Mouse (Mus musculus): ENCODE data around the gene Casp7. TPM values are rescaled to one million over a fixed set of nuclear protein-coding genes. Genes with fewer than 3 reads are reported as not detected.
"Not testable (repeated sequence)": the region's sequence is repeated elsewhere in the genome, so short reads cannot be mapped to it uniquely, and the experiment has no call there.

Casp7 gene
- total RNA-seq (2014; fragmentation: Nextera tagmentation) (18.6 and 31.0 TPM in 2 replicates), total RNA-seq (2017) (30.9 and 31.3 TPM in 2 replicates)

DNA sequence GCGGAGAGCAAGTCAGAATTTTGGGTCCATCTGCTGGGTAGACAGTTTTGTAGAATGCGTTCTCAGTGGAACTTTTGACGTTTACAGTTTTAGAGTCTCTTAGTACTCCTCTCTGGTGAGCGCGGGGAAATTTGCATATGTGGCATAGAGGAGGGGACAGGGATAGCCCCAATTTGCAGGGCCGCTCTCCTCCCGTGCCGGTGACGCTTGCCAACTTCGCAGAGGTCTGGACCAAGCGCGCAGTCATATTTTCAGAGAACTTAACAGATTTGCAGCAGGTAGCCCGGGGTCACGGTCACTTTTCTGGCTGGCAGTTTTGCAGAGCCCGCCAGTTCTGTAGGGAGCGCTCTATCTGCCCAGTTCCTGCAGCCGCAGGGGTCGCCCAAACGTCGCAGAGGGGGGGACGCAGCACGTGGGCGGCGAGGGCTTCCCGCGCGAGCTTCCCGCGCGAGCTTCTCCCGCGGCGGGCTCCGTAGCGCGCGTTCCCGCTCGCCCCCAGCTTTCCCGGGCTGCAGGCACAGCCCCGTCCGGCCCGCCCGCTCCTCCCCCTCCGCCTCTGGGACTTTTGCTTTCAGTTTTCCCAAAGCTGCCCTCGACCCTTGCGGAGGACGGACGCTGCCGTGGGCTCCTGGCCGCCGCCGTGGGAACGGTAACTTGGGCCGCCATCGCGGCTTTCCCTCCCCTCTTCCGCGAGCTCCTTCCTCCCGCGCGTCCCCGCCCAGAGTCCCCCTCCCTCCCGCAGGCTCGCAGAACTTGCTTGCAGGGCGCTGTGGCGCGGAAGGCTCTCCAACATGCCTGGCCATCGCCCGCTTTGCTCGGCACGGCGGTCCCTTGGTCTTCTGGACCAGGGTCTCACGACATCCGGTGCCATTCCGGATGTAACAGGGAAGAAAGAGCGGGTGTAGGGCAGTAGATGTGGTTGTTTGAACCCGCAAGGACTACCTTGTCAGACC lies at the start of gene Casp7:
TSS of gene Casp7 (plus strand) at position 461 of the 953 bp plus-strand sequence.
- peak; percentile 53 for ATAC-seq (replicated peaks; ENCODE audit: low FRiP score, low TSS enrichment, poor library complexity, severe bottlenecking)

DNA sequence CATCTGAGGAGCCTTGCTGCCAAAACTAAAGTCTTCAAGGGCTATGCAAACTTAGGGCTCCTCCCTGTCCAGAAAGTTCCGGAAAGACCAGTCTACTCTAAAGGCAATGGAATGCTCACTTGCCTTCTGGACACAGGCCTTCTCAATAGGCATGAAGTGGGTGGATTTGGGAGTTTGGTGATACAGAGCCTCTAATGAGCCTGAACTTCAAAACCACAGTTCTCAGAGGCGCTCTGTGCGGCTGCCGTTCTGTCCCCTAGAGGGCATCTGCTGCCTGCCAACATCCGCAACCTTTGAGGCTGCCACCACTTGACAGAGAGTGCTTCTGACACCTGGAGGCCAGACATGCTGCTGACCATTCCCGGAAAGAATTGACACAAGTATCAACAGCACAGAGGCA lies 47.6 kb upstream of the Casp7 start:
- ATAC-seq (replicated peaks; ENCODE audit: low FRiP score, low TSS enrichment, poor library complexity, severe bottlenecking) = peak; percentile 49; the same call in 1 of the 2 replicates

DNA sequence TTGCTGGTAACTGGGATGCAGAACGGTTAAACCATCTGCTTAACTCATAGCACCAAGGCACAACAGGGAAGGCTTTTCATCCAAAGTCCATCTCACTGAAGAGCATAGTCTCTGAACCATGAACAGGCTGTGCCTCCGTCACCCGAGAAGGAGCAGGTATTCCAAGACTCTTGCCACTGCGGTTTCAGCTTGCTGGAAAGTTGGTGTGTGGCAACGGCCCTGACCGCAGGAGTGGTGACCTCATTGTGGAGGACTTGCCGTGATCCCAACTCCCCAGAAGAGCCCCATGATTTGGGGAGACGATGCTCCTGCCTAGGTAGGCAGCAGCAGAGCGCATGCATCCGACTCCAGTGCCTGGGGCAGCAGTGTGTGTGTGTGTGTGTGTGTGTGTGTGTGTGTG lies 43.2 kb upstream of the Casp7 start:
- no peak for ATAC-seq (replicated peaks; ENCODE audit: low FRiP score, low TSS enrichment, poor library complexity, severe bottlenecking)

DNA sequence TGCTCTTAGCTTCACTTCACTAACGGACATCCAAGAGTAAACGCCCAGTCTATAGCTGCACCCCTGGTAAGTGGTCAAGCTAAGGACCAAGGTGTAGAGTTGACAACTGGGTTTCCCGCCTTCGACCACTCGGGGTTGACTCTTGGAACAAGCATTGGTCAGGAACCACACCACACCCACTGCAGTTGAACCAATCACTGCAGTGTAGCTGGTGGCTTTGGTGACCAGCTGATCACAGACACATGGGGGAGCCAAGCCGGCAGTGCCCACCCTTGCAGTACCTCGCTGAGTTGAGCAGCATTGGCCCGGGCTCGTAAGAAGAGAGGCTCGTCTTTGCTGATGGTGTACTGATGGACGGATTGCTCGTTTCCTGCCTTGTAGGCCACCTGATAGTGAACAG lies 41.7 kb upstream of the Casp7 start:
- no peak for ATAC-seq (replicated peaks; ENCODE audit: low FRiP score, low TSS enrichment, poor library complexity, severe bottlenecking)

DNA sequence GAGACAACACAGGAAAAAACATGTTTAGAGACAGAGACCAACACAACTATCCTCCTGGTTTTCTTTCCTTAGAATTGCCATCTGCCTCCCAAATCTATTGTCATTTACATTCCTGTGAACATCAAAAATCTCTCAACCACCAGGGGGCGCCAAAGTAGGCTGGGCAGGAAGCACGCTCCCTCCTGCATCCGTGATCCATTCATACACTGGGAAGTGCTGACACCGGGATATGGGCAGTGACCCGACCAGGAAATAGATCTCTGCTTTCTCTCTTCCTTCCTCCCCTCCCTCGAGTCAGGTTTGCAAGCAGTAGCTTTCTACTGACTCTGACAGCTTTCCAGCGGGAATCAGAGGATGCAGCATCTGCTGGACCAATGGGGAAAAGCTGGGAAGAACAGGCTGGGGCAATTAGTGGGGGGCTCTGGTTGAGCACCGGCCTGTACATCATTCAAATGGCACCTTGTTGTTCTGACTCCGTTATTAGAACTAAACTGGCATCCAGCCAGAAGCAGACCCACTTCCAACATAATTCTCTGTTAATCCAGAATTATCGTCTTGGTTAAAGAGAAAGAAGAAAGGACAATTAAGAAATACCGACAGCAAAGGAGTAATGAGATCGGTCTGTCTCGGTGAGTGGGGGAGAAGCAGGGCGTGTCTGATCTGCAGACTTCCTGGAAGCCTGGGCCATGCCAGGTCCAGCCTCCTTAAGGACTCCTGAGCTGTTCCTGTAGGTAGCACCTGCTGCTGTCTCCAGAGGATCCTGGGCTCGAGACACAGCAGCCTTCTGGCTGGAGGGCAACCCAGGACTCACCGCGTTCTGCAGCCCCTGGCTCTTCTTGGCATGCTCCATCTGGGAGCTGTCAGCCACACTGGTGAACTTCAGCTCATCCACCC lies 40.2 kb upstream of the Casp7 start:
- ATAC-seq (replicated peaks; ENCODE audit: low FRiP score, low TSS enrichment, poor library complexity, severe bottlenecking) = peak; percentile 65; the same call in 1 of the 2 replicates

DNA sequence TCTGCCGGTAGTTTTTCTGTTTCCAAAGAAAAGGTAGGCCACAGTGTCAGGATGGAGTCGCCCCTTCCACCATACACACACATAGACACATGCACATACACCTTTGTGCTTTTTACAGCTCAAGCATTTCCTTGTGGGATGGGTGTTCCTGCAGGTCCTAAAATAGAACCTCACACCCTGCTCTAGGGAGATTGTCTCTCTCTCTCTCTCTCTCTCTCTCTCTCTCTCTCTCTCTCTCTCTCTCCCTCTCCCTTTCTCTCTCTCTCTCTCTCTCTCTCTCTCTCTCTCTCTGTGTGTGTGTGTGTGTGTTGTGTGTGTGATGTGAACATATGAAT lies 39.6 kb upstream of the Casp7 start:
- ATAC-seq (replicated peaks; ENCODE audit: low FRiP score, low TSS enrichment, poor library complexity, severe bottlenecking) = not testable (repeated sequence)

DNA sequence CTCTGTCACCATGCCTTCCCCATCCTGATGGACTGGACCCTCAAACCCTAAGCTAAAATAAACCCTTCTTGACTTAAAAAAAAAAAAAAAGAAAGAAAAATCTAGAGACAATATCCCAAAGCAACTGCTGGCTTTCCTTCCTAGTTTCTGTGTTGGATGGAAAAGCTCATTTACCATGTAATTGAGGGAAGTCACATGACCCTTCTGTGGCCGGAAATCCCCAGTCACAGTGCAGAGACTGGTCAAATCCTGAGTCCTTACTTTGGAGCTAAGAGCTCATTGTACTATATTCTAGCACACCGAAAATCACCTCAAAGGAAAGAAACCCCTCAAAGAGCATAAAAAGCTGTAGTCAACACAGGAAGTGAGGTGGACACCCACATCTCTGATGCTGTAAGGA lies 38.0 kb upstream of the Casp7 start:
- no peak for ATAC-seq (replicated peaks; ENCODE audit: low FRiP score, low TSS enrichment, poor library complexity, severe bottlenecking)

DNA sequence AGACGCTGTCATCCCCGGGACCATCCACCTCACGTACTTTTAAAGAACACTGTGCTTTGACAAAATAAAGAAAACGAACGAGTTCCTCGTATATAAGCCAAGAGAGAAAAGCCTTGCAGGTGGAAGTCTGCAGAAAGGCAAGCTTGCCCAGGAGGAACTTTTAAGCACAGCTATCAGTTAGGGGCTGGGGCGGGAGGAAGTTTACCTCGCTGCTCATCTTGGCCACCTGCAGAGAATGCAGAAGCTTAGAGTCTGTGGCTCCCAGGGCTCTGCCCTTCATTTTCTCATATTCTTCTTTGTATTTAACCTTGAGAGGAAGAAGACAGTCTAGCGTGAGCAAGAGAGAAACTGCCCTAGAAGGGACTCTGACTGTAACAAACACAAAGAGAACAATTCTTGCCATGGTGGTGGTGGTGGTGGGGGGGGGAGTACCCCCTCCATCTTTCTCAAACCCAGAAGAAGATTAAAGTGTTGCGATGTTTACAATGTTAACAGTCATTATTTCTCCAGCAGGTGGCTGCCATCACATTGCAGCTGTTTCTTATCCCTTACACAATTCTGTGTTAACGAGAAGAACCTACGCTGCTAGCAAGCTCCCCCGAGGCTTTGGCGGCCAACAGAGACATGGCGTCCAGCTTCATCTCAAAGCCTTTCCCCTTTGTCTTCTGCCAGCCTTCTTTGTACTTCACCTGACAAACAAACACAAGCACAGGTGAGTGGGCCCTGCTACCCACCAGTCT lies 33.0 kb upstream of the Casp7 start:
- ATAC-seq (replicated peaks; ENCODE audit: low FRiP score, low TSS enrichment, poor library complexity, severe bottlenecking) = no peak

DNA sequence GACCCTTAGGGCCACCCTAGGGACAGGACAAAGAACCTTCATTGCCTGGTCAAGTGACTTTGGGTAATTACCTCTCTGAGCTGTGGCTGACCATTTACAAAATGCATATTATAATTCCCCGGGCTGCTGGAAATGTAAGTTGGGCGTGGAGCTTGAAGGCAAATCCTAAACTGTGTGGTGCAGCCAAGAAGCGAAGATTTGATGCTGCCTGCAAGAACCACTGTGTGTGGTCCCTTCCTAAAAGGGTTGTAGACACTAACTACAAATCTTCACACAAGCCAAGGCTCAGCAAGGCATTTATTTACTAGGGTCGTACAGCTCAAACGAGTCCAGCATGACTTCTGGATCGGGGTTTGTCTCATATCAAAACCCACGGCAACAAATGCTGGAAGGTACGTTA lies 32.4 kb upstream of the Casp7 start:
- ATAC-seq (replicated peaks; ENCODE audit: low FRiP score, low TSS enrichment, poor library complexity, severe bottlenecking) = no peak

DNA sequence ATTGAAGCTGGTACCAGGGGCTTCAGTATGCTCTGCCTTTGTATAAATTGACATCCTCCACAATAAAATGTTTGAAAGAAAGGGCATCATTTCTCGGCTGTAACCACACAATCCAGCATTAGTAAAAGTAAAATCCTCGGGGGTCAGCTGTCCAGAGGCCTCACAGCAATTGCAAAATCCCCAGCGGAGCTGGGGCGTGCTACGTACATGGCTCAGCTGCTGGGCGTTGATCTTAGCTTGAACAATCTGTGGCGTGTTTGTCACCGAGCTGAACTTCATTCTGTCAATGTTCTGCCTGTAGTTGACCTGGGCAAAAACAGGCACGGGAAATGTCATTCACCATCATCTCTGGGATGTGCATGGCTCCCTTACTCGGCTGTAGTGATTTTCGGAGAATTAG lies 30.8 kb upstream of the Casp7 start:
- no peak for ATAC-seq (replicated peaks; ENCODE audit: low FRiP score, low TSS enrichment, poor library complexity, severe bottlenecking)

DNA sequence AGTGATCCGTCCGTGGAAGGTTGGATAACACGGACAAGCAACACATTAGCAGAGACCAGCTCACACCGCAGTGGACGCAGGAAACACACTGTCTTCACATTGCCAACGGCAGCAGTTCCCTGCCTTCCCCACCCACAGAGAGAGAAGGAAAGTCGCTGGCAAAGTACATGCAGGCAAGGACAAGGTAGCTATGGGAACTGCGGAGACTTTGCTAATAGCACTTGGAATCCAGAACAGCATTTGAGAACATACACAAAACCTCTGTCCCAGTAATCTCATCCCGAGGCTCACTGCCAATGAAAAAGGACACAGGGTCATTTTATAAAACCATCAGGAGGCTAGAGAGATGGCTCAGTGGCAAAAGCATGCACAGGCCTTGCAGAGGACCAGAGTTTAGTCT lies 30.3 kb upstream of the Casp7 start:
- no peak for ATAC-seq (replicated peaks; ENCODE audit: low FRiP score, low TSS enrichment, poor library complexity, severe bottlenecking)

DNA sequence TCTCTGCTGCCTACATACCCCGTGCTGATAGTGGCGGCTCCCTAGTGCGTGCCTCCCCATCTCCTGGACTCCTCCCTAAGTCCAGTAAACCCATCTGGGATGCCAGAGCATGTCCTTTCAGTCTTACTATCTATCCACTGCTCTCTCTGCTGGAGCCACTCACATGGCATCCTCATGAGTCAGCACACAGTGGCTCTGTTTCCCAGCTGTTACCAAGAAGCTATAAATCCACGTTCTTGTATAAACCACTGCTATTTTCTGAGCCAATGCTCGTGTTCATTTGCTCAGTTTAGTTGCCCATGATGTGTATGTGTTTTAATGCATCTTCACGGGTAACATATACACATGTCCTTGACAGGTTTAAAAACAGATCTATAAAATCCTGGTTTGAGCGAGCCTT lies 29.2 kb upstream of the Casp7 start:
- no peak for ATAC-seq (replicated peaks; ENCODE audit: low FRiP score, low TSS enrichment, poor library complexity, severe bottlenecking)

DNA sequence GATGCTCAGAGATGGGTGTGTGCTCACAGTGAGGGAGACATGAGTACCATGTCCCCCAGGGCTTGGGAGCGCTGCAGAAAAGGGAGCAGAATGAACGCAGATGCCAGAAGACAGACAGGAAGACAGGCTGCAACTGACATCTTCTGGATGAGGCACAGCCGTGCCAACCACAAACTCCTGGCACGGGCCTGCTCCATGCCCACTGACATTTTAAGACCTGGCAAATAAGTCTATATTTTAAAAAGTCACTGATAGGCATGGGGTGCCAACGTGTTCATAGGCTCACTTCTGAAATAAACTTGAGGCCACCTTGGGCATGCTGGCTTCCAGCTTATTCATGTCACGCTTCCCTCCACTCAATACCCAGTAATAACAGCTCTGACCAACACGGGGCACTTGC lies 28.0 kb upstream of the Casp7 start:
- no peak for ATAC-seq (replicated peaks; ENCODE audit: low FRiP score, low TSS enrichment, poor library complexity, severe bottlenecking)

DNA sequence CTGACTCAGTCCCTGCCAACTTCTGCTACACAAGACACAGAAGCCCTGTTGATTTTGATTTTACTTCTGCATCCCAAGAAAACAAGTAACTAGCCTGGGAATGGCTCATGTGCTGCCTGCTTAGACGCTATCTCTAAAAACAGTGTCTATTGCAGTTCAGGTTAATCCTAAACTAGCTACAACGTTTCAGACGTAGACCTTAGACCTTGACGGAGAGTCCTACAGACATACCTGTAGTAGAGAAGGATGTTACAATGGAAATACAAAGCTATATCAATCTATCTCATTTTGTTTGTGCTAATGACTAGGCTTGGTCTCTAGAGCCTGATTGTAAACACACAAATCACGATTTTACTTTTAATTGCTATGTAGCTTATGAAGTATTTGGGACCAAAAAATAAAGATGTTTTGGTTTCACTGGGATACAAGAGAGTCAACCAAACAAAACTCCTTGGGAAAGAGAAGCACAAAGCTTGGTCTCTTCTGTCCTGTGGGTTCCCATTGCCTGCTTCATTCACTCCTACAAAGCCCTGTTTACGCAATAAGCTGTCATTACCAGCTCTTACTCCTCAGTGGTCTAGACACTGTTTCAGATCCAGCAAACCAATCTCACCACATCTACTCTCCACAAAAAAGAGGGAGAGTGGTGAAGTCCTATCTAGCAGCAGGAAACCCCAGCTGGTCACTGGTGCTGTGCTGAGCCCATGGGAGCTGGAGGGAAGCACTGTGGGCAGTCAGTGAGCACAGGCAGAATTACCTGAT lies 26.4 kb upstream of the Casp7 start:
- ATAC-seq (replicated peaks; ENCODE audit: low FRiP score, low TSS enrichment, poor library complexity, severe bottlenecking) = no peak

DNA sequence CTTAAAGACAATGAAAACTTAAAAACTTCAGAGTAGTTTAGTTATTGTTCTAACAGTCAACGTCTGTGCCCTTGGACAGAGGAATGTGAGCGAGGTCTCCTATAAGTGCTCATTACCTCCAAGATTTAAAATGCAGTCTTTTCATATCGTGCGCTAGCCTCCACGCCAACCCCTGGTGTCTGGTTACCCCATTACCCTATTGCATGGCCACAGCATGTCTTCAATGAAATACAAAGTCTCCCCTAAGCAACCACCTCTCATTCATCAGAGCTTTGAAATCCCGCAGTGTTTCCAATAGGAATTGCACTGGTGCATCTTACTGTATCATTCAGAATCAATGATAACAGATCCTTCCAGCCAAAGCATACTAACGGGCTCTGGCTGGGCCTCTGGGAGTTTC lies 24.7 kb upstream of the Casp7 start:
- no peak for ATAC-seq (replicated peaks; ENCODE audit: low FRiP score, low TSS enrichment, poor library complexity, severe bottlenecking)

DNA sequence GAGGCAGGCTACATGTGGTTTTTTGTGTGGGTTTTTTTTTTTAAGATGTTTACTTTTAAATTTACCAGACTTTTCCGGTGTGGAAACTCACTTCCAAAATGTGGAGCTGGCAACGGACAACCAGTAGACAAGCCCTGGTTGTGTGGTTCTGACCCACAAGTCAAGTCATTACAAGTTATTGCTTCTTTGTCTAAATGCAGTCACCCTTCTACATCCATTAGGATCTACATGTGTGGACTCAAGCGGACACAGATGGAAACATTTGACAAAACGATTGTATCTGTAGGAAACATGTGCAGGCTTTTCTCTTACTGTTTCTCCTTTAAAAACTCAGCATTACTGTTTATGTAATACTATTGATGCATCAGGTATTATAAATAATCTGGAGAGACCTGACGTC lies 23.7 kb upstream of the Casp7 start:
- ATAC-seq (replicated peaks; ENCODE audit: low FRiP score, low TSS enrichment, poor library complexity, severe bottlenecking) = no peak

DNA sequence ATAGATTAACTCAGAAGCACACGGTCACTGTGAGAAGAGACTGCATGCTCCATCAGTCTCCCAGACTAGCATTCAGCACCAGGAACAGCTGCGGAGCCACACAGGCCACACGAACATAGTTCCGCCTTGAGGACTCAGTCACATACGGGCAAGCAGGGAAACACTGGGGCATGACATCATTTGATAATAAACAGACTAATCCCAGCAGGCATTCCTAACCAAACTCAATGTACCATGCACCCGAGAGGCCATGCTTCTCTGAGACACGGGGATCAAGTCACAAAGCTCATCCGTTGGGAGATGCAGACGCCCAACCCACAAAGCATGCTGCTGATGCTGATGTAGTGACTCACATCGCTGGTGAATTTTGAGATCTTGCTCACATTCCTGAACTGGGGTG lies 22.9 kb upstream of the Casp7 start:
- ATAC-seq (replicated peaks; ENCODE audit: low FRiP score, low TSS enrichment, poor library complexity, severe bottlenecking) = no peak

DNA sequence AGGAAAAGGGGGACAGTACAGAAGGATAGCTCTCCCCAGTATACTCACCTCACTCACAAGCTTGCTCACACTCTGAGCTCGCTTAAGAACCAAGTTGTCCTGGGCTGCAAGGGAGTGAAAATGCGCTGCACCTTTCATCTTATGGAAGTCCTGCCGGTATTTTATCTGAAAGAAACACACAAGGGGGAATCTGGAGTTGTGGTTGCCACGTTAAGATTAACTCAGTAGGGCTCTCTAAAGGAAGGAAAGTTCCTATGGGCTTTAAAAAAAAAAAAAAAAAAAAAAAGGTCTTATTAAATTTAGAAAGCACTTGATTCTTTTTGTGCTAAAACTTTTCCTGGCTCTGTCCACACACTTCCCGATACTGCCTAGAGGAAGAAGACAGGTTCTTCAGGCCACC lies 18.9 kb upstream of the Casp7 start:
- no peak for ATAC-seq (replicated peaks; ENCODE audit: low FRiP score, low TSS enrichment, poor library complexity, severe bottlenecking)

DNA sequence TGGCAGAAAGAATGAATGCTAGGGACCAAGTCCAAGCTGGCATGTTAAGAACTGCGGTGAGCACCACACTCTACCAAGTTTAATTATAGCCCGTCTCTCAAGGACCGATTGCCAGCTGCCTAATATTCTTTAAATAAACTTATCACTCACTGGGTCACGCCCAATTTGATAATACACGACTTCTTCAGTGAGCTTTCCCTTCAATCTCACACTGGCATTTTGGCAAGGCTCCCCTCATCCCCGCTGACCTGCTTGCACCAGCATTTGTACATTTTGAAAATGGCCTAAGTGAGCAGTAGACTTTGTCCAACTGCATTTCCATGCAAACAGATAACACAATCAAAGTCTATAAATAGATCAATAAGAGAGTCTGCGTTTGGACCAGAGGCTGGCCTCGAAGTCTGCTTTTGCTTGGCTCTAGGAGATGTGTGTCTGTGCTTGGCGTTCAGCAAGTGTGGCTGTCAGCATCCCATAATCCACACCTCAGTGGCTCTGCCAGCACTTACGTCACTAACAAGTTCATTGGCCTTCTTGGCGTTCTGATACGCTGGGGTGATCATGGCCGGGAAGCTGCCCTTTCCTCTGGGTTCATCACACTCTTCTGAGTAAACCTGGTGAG lies 18.3 kb upstream of the Casp7 start:
- ATAC-seq (replicated peaks; ENCODE audit: low FRiP score, low TSS enrichment, poor library complexity, severe bottlenecking) = peak; percentile 53; the same call in 1 of the 2 replicates
